Mouse (Mus musculus): Measurements from ENCODE around the gene Ylpm1.
A peak's percentile ranks its signal among the peaks of the same experiment; 100 is the strongest.

Ylpm1 gene

DNA sequence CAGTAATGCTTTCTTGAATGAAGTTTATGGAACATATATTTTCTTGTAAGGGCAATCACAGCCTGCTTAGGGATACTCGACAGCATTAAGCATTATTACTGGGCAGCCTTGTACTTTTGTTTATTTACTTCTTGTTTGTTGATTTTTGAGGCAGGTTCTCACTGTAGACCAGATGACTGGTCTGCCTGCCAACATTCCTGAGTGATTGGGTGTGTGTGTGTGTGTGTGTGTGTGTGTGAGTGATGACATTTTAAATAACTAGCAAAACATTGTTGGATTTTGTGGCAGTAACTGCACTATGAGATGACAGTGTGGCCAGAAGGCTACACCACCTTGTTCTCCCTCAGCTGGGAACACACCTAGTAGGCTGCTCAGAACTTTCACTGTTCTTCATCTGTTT, 13.7 kb downstream of the Ylpm1 start:
- DNase-seq (ENCODE audit: low spot score in 2 of 2) = no peak

DNA sequence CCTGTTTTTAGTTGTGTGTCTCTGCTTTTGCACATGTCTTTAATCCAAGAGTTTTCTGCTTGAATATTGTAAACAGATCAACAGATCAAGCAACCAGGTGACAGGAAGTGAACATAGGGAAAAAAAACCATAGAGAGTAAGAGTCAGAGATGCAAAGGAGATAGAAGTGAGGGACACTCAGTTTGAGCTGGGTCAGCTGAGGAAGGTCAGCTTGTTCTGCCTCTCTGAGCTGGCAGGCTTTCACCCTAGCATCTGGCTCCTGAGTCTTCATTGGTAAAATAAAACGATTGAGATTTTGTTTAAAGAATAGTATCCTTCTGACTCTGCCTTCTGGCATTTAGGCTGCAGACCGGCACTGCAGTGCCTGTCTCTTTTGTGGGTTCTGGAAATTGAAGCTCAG, 14.4 kb downstream of the Ylpm1 start:
- no peak for DNase-seq (ENCODE audit: low spot score in 2 of 2)

- DNase-seq (ENCODE audit: low spot score in 2 of 2) = no peak
Observed at GRCm38 (mm10) chr12:85012185-85012584, 16.1 kb downstream of the Ylpm1 start.

DNA sequence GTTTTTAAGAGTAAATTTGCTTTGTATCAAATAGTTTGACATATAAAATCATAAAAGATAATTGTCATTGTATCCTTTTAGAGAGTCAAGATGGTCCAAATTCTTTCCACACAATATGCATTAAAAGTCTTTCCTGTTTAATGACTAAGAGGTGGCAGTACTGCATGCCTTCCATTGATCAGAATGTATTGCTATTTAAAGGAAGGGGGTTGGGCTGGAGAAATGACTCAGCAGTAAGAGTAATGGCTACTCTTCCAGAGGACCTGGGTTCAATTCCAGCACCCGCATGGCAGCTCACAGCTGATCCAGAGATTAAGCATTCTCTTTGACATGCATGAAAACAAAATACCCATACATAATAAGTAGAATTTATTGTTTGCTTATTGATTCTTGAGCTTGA, 25.9 kb downstream of the Ylpm1 start:
- DNase-seq (ENCODE audit: low spot score in 2 of 2) = no peak

DNA sequence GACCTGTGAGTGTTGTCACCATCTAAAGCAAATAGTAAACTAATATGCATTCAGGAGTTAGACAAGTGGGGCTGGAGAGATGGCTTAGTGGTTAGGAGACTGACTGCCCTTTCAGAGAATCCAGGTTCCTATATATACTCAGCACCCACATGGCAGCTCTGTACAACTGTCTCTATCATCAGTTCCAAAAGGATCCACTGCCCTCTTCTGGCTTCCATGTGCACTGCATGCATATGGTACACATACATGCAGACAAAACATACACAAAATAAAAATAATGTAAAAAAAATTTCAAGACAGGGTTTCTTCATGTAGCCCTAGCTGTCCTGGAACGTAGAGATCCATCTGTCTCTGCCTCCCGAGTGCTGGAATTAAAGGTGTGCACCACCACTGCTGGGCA, 36.6 kb downstream of the Ylpm1 start:
- DNase-seq (ENCODE audit: low spot score in 2 of 2) = no peak

DNA sequence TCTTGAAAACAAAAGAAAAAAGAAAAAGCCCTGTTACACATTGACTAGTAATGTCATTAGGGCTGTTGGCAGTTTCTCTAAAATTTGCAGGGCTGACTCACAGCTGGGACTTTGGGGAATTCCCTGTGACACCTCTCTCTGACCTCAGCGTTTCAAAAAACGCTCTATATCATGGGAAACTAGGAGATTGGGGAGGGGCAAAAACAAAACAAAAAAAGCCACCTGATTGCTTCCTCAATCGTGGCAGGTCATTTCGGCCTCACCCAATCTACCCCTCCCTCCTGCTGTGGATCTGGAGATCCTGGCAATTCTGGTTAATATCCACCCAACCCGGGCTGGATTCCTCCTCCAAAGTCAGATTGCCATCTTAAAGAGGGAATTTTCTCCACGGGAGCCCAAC, 55.1 kb downstream of the Ylpm1 start:
- DNase-seq (ENCODE audit: low spot score in 2 of 2) = no peak

GRCm38 (mm10) chr12:85071043-85071442, 74.9 kb downstream of the Ylpm1 start:
- DNase-seq (ENCODE audit: low spot score in 2 of 2) = no peak

- no peak for DNase-seq (ENCODE audit: low spot score in 2 of 2)
Observed at GRCm38 (mm10) chr12:85077100-85077499, 81.0 kb downstream of the Ylpm1 start.

- no peak for DNase-seq (ENCODE audit: low spot score in 2 of 2)
Observed at GRCm38 (mm10) chr12:85084257-85084656, 88.1 kb downstream of the Ylpm1 start.

- no peak for DNase-seq (ENCODE audit: low spot score in 2 of 2)
Observed at GRCm38 (mm10) chr12:85084941-85085340, 88.8 kb downstream of the Ylpm1 start.

- DNase-seq (ENCODE audit: low spot score in 2 of 2) = no peak
Observed at GRCm38 (mm10) chr12:85087845-85088244, 91.7 kb downstream of the Ylpm1 start.

DNA sequence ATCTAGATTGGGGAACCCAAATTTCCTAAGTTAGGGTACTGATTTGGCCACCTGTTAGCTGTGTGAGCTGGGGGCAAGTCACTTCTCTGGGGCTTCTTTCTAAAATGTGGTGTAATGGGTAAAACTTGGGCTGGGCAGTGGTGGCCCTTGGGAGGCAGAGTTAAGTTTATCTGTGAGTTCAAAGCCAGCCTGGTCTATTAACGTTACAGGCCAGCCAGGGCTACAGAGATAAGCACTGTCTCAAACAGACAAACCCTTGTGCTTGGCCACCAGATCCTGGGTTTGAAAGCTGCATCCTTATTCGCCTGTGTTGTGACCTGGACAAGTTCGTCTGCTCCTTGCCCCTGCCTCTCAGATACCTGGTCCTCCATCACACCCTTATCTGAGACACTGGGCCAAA, 95.1 kb downstream of the Ylpm1 start:
- DNase-seq (ENCODE audit: low spot score in 2 of 2) = no peak

DNA sequence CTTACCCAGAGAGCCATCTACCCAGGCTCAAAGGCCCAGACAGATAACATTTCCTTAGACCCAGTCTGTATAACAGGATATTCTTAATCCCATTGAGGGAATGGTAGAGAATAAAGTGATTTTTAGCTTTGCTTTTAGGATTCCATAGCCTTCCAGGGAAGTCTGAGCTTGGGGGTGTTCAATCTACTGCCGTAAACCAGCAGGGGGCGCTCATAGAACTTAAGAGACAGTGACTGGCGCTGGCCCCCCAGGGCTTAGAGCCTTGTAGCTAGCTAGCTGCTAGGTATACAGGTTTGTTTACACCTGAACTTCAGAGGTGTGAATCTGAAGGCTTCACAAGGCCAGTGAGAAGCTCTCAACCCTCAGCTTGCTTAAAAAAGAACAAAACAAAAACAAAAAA, 96.1 kb downstream of the Ylpm1 start:
- peak in 1 of 2 experiments; percentile 47 for DNase-seq (ENCODE audit: low spot score in 2 of 2)

GRCm38 (mm10) chr12:85094010-85094409, 97.9 kb downstream of the Ylpm1 start:
- peak; percentile 43 to 56 for DNase-seq (ENCODE audit: low spot score in 2 of 2)

DNA sequence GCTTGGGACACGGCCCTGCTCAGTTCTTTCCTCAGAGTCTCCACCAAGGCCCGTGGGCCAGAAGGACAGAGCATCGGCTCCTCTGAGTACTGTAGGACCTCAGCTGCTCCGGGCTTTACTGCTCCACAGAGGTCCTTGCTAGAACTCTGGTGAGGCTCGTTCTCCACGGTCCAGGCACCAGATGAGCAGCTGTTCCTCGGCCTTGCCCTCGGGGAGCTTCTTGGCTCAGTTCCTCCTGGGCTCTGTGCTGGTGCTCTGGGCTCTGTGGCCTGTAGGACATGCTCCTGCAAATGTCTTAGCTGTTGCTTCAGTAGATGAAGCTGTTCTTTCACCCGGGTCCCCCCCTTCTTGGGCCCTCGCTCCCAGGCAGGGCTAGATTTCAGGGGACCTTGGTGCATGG, 98.6 kb downstream of the Ylpm1 start:
- DNase-seq (ENCODE audit: low spot score in 2 of 2) = no peak

GRCm38 (mm10) chr12:85095146-85095545, 99.0 kb downstream of the Ylpm1 start:
- DNase-seq (ENCODE audit: low spot score in 2 of 2) = no peak

DNA sequence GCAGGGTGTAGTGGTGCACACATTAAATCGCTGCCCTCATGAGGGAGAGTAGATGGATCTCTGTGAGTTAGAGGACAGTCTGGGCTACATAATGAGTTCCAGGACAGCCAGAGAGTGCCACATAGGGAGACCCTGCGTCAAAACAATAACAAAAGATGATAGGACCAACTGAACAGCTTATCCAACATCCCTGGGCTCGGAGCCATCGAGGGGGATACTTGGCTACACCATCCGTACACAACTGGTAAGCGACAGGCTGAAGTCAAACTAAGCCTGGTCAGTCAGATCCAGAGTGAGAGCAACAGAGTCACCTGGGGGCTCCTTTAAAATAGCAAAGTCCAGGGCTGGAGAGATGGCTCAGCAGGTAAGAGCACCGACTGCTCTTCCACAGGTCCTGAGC, 99.7 kb downstream of the Ylpm1 start:
- no peak for DNase-seq (ENCODE audit: low spot score in 2 of 2)

- DNase-seq (ENCODE audit: low spot score in 2 of 2) = no peak
Observed at GRCm38 (mm10) chr12:85101001-85101400, 104.9 kb downstream of the Ylpm1 start.

DNA sequence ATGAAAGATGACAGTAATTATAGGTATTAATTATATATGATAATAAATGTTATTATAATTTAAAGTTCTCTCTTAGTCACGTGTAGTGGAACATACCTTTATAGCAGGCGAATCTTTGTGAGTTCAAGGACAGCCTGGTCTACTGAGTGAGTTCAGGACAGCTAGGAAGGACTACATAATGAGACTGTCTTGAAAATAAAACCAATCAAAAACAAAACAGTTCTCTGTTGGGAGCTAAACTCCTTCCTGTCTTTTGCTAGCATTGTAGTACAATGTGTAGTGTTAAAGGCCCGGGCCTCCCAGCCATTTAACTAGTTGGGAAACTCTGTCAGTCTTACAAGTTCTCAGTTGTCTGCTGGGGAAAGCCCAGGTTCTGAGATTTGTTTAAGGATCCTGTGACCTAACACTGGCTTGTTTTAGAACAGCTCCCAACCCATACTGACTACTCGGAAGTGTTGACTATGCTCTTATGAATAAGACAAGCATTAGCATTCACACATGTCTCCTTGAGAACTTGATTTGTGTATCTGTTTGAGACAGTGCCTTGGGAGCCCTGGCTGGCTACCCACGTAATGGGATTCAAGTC, 105.5 kb downstream of the Ylpm1 start:
- DNase-seq (ENCODE audit: low spot score in 2 of 2) = no peak

DNA sequence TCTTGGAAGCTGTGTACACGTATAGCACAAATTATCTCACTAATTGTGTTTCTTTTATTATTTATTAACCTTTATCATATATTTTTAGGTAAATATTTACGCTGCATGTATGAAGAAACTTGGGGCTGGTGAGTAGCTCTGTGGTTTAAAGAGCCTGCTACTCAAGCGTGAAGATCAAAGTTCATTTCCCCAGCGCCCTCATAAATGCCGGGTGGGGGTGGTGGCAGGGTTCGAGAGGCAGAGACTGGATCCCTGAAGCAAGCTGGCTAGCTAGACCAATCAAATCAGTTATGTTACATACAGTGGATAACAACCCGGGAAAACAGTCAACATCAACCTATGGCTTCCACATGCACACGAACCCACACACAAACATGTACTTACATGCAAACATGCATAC, 107.0 kb downstream of the Ylpm1 start:
- no peak for DNase-seq (ENCODE audit: low spot score in 2 of 2)

DNA sequence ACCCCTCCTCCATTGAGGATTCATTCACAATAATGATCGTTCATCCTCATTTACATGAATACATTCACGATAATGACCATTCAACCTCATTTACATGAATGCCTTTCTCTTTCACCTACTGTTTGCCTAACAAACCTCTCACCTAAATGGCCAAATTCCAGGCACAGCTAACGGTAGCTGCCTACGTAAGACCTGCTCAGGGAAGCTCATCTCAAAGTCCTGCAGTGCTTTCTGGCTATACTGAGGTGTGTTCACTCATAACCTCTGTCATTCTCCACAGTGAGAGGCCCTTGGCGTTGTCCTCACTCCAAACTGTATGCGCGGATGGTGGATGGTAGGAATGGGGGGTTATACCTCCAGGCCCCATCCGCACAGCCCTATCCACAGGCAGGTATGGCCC, 108.7 kb downstream of the Ylpm1 start:
- DNase-seq (ENCODE audit: low spot score in 2 of 2) = no peak

DNA sequence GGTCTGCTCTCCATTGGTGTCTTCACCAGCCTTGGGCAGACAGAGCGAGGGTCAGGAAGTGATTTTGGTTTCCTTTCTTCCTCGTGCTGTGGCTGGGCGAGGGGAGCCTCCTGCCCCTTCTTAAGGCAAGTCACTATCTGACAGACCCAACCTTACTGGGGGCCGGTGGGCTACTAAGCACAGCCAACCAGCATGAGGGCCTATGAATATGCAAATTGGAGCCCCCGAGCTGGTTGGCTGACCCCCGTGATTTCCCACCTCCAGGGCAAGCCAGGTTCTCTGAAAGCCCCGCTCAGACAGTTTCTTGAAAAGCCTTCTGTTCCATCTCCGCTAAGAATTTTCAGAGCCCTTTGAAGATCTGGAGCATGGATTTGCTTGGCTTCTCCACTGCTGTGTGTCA, 110.2 kb downstream of the Ylpm1 start:
- DNase-seq (ENCODE audit: low spot score in 2 of 2) = no peak

DNA sequence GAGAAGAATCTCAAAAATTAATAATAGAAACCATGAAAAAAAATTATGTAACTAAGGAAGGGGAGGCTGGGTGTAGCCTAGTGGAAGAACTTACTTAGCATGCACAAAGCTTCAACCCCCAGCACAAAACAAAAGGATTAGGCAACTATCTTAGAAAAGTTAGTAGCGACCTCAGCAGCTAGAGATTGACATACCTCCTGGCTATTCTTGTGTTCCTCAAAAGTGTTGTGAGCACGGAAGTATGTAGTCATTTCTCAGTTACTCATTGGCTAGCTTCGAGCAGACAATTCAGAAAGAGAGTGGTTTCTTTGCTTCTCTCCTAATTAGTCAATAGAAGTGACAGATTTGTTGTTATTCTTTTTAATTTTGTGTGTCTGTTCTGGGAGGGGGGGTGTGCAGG, 112.5 kb downstream of the Ylpm1 start:
- DNase-seq (ENCODE audit: low spot score in 2 of 2) = no peak

GRCm38 (mm10) chr12:85109426-85109825, 113.3 kb downstream of the Ylpm1 start:
- no peak for DNase-seq (ENCODE audit: low spot score in 2 of 2)
